In the genomic region with DNA sequence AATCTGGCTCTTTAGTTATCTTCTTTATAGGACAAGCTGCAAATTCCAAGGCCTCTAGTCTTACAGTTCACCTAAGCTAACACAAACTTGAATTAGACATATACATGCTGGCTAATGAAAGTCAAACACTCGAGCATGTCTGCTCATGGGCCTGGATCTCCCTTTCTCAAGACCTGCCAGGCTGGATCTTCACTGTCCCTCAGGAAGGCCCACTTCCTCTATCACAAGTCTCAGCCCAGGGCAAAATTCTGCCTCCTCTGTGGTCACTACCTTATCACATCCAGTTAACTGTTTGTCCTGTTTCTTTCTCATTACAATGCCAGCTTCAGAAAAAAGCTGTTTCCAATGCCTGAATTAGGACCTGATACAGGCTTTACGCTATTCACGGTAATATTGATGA, we compare ENCODE assay signal across 17 mouse cellular contexts.
"Had no signal": no experiment of that assay in that cellular context is flagged by ENCODE, and none has a peak within 500 bp of the region (broad histone marks: within the 10 kb centered on the region; RNA-seq: fewer than 3 reads in every experiment).

No protein-coding gene starts in this region.

- DNase-seq: kidney, postnatal 14 days; lung, adult 2 months; lung, postnatal 36 days; retina, postnatal 1 day; right cerebral cortex, postnatal 4 days; spleen, adult 18-20 months; thymus, adult 18-20 months; thymus, postnatal 14 days had no signal

- H3K36me3 ChIP-seq: limb, embryonic 10.5 days; liver, embryonic 15.5 days; midbrain, embryonic 15.5 days had no signal

- ATAC-seq: lung, postnatal 0 days; midbrain, embryonic 15.5 days had no signal

- H3K27me3 ChIP-seq: midbrain, embryonic 15.5 days; neural tube, embryonic 13.5 days had no signal

- H3K4me3 ChIP-seq: left cerebral cortex, adult 2 months; limb, embryonic 10.5 days; liver, embryonic 15.5 days; megakaryocyte, embryonic 14.5 days; midbrain, embryonic 15.5 days; neural tube, embryonic 13.5 days had no signal

- H3K4me2 ChIP-seq: liver, embryonic 11.5 days; liver, embryonic 15.5 days; midbrain, embryonic 11.5 days; midbrain, embryonic 15.5 days; neural tube, embryonic 13.5 days had no signal

- H3K9me3 ChIP-seq: limb, embryonic 10.5 days; liver, embryonic 15.5 days; megakaryocyte, embryonic 14.5 days; midbrain, embryonic 15.5 days; neural tube, embryonic 13.5 days had no signal

- H3K9ac ChIP-seq: liver, embryonic 15.5 days; midbrain, embryonic 15.5 days; neural tube, embryonic 13.5 days had no signal

- H3K27ac ChIP-seq: left cerebral cortex, adult 2 months; limb, embryonic 10.5 days; liver, embryonic 15.5 days; midbrain, embryonic 15.5 days; neural tube, embryonic 13.5 days had no signal
